Mouse (Mus musculus) megakaryocyte-erythroid progenitor cell, adult 5-6 weeks (primary cell): Measurements from ENCODE around the gene Alyref. TPM values are rescaled to one million over a fixed set of nuclear protein-coding genes. Genes with fewer than 3 reads are reported as not detected.

Source experiments
- ATAC-seq: replicated peaks from 2 replicates; pipeline ENCODE4 v1.8.0; 2016; ENCODE audit warnings: mild to moderate bottlenecking, inconsistent platforms; ENCODE audit not compliant: severe bottlenecking, poor library complexity, low FRiP score, low TSS enrichment
- total RNA-seq, 2 experiments: library from RNA; stranded (forward) in 1 of 2; stranded (reverse) in 1 of 2; fragments of 200-1000, 215-1000 nt in 1 of 2; fragments of >200 nt in 1 of 2; fragmentation: Nextera tagmentation in 1 of 2; gene quantifications; 2 replicates each; pipeline ENCODE4 v1.2.3; 2014 to 2017

Alyref gene
- total RNA-seq, 2 experiments from 2014 or later, result 157 to 208 TPM

DNA sequence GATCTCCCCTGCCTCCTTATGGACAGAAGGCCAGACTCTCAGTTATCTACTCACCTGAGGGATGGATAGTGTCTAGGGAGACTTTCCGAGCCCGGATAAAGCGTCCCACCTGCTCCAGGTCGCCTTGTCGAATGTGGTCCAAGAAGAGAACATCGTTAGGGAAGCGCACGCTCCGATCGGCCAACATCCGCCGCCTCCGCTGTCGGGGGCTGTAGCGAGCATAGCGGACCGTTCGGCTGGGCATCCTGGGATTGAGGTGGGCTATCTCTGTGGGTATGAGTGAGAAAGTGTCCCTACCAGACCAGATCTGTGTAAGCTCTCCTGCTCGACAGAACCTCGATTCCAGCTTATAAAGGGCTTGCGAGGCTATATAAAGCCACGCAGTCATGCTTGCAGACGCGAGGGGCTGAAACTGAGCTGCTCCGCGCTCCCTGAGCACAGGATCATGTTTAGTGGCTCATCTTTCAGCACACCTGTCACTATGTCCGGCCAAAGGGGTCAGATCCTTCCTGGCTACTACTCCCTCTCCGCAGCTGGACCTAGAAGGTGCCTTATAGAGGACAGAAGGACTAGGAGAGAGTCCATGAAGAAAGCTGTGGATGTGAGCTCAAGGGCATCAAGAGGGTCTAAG is 47.2 kb downstream of the Alyref start, which contains the start of gene Ppp1r27:
Gene Ppp1r27 (minus strand): TSS at position 323 of the 631 bp plus-strand sequence.
- no peak for ATAC-seq

DNA sequence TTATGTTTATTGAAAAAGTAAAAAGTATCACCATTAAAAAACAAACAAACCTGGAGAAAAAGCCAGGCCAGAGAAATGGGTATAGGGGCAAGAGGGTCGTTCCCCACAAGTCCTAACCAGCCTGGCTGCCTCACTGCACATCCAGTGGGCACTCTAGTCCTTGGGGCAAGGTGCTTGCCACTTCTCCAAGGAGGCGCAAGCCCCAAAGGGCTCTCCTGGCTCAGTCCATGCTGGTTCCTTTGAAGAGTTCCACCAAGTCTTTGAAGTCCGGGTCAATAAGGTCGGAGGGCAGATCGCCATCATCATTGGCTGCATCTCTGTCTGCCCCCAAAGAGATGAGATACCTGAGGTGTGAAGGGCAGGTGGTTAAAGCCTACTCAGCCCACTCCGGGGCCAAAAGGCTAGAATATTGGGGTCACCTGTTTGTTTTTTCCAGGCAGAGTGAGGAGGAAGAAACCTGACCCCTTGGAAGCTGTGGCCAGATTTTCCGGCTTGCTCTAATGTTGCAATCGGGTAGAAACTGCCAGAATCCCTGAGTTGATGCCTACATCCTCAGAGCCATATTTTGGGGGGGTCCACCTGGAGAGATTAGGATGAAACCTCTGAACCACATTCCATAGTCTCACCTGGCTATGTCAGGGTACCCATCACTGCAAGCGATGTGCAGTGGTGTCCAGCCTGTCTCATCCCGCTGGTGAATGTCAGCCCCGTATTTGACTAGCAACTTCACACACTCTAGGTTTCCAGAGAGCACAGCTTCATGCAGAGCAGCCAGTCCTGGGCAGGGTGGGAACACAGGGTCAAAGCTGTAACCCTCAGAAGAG is 48.0 kb downstream of the Alyref start:
- no peak for ATAC-seq

DNA sequence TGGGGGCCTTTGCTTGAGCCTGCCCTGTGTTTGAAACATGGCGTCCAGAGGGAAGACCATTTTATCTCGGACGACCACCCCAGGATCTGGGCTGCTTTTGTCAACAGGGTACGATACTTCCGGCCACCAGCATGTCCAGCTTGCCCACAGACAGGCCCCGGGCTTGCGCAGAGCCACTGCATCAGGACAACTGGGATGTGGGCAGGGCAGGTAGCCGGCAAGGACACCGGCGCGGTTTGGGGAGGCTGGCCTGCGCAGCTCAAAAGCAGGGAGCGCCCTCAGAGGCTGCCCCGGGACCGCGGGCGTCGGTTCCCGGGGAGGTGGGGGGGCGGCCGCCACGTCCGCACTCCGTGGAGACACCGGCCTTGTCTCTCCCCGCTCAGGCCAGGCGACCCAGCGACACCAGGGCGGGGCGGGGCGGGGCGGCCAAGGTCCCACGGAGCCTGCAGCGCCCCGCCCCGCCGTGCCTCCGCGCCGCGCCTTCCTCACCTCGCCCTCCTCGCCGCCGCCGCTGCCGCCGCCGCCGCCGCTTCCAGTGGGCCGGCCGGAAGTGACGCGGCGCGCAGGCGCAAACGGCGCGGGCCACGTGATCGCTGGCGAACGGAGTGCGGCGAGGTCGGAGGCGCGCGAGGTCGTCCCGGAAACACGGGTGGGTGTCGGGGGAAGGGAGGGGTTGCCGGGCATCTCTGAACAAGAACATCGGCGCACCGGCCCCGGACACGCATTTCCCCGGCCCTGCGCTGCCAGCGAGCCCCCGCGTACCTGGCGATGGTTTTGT is 48.8 kb downstream of the Alyref start, which contains the start of gene Mcrip1:
Gene Mcrip1 (minus strand): TSS at position 560 of the 778 bp plus-strand sequence.
- ATAC-seq, result peak; percentile 72

- no peak for ATAC-seq
These were observed 49.4 kb downstream of the Alyref start for GRCm38 (mm10) chr11:120548786-120549167.

GRCm38 (mm10) chr11:120548214-120548613 is 50.0 kb downstream of the Alyref start:
- ATAC-seq, result no peak

- ATAC-seq, result no peak; the same call in 1 of the 2 replicates
These were observed 50.7 kb downstream of the Alyref start for GRCm38 (mm10) chr11:120547469-120547868.

DNA sequence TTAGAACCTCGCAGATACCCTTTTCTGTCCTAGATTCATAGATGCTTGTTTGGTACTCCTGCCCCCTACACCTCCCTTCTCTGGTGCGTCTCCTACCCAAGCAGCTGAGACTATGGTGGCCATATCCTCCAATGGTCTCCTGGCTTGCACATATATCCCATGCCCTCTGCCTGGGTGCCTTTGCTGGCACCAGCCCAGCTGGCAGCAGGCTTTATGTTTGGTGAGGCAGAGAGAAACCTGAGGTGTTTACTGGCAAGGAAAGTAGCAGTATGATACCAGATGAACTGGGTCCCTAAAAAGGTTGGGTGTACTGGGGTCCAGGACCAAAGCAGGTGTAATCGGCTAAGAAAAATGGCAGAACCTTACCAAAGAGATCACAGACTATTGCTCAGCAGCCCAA is 52.2 kb downstream of the Alyref start:
- no peak for ATAC-seq

- ATAC-seq, result no peak
These were observed 55.8 kb downstream of the Alyref start for GRCm38 (mm10) chr11:120542376-120542775.

Other genes with a start within 250 kb of the Alyref start
Only the 30 nearest of the 35 such genes appear.
- gene Nploc4, start 160.7 kb downstream of the Alyref start, total RNA-seq (2014; fragmentation: Nextera tagmentation), result 59.3 and 65.2 TPM in 2 replicates
- 32.5 and 41.1 TPM in 2 replicates for gene Nploc4, start 160.7 kb downstream of the Alyref start, total RNA-seq (2017)
- not detected in 2 replicates for gene Tspan10, start 155.7 kb downstream of the Alyref start, total RNA-seq (2014; fragmentation: Nextera tagmentation)
- gene Tspan10, start 155.7 kb downstream of the Alyref start, total RNA-seq (2017), result not detected in 2 replicates
- gene Pde6g, start 144.9 kb downstream of the Alyref start, total RNA-seq (2014; fragmentation: Nextera tagmentation), result 0.37 TPM in 1 of 2 replicates, not detected in the other
- gene Pde6g, start 144.9 kb downstream of the Alyref start, total RNA-seq (2017), result 0.38 TPM in 1 of 2 replicates, not detected in the other
- gene Oxld1, start 140.3 kb downstream of the Alyref start, total RNA-seq (2014; fragmentation: Nextera tagmentation), result 8.0 and 20.5 TPM in 2 replicates
- 14.0 and 27.9 TPM in 2 replicates for gene Oxld1, start 140.3 kb downstream of the Alyref start, total RNA-seq (2017)
- 36.1 and 67.6 TPM in 2 replicates for gene Ccdc137, start 140.2 kb downstream of the Alyref start, total RNA-seq (2014; fragmentation: Nextera tagmentation)
- gene Ccdc137, start 140.2 kb downstream of the Alyref start, total RNA-seq (2017), result 70.0 and 99.8 TPM in 2 replicates
- gene Arl16, start 130.8 kb downstream of the Alyref start, total RNA-seq (2014; fragmentation: Nextera tagmentation), result 11.2 and 14.7 TPM in 2 replicates
- gene Arl16, start 130.8 kb downstream of the Alyref start, total RNA-seq (2017), result 8.8 and 21.9 TPM in 2 replicates
- 165 and 221 TPM in 2 replicates for gene Mrpl12, start 113.8 kb downstream of the Alyref start, total RNA-seq (2014; fragmentation: Nextera tagmentation)
- gene Mrpl12, start 113.8 kb downstream of the Alyref start, total RNA-seq (2017), result 151 and 192 TPM in 2 replicates
- 16.9 and 27.2 TPM in 2 replicates for gene Slc25a10, start 106.5 kb downstream of the Alyref start, total RNA-seq (2014; fragmentation: Nextera tagmentation)
- gene Slc25a10, start 106.5 kb downstream of the Alyref start, total RNA-seq (2017), result 17.6 and 18.8 TPM in 2 replicates
- not detected in 2 replicates for gene Gcgr, start 67.7 kb downstream of the Alyref start, total RNA-seq (2014; fragmentation: Nextera tagmentation)
- gene Gcgr, start 67.7 kb downstream of the Alyref start, total RNA-seq (2017), result not detected in 2 replicates
- 60.4 and 62.7 TPM in 2 replicates for gene Mcrip1, start 48.6 kb downstream of the Alyref start, total RNA-seq (2014; fragmentation: Nextera tagmentation)
- 18.5 and 18.8 TPM in 2 replicates for gene Mcrip1, start 48.6 kb downstream of the Alyref start, total RNA-seq (2017)
- not detected in 2 replicates for gene Ppp1r27, start 47.2 kb downstream of the Alyref start, total RNA-seq (2014; fragmentation: Nextera tagmentation)
- gene Ppp1r27, start 47.2 kb downstream of the Alyref start, total RNA-seq (2017), result not detected in 2 replicates
- 236 and 270 TPM in 2 replicates for gene P4hb, start 25.1 kb downstream of the Alyref start, total RNA-seq (2014; fragmentation: Nextera tagmentation)
- 334 and 373 TPM in 2 replicates for gene P4hb, start 25.1 kb downstream of the Alyref start, total RNA-seq (2017)
- gene Arhgdia, start 16.7 kb downstream of the Alyref start, total RNA-seq (2014; fragmentation: Nextera tagmentation), result 248 and 334 TPM in 2 replicates
- gene Arhgdia, start 16.7 kb downstream of the Alyref start, total RNA-seq (2017), result 96.3 and 154 TPM in 2 replicates
- gene Anapc11, start 56 bp upstream of the Alyref start, total RNA-seq (2014; fragmentation: Nextera tagmentation), result 84.0 and 110 TPM in 2 replicates
- gene Anapc11, start 56 bp upstream of the Alyref start, total RNA-seq (2017), result 21.9 and 27.6 TPM in 2 replicates
- 3.3 TPM in 1 of 2 replicates, not detected in the other for gene Npb, start 10.1 kb upstream of the Alyref start, total RNA-seq (2014; fragmentation: Nextera tagmentation)
- gene Npb, start 10.1 kb upstream of the Alyref start, total RNA-seq (2017), result not detected in 2 replicates
- 74.6 and 87.3 TPM in 2 replicates for gene Pcyt2, start 19.6 kb upstream of the Alyref start, total RNA-seq (2014; fragmentation: Nextera tagmentation)
- 28.5 and 29.6 TPM in 2 replicates for gene Pcyt2, start 19.6 kb upstream of the Alyref start, total RNA-seq (2017)
- 62.8 and 79.3 TPM in 2 replicates for gene Sirt7, start 26.9 kb upstream of the Alyref start, total RNA-seq (2014; fragmentation: Nextera tagmentation)
- gene Sirt7, start 26.9 kb upstream of the Alyref start, total RNA-seq (2017), result 39.8 and 48.3 TPM in 2 replicates
- 26.0 and 31.6 TPM in 2 replicates for gene Mafg, start 35.2 kb upstream of the Alyref start, total RNA-seq (2014; fragmentation: Nextera tagmentation)
- 11.7 and 12.2 TPM in 2 replicates for gene Mafg, start 35.2 kb upstream of the Alyref start, total RNA-seq (2017)
- gene Pycr1, start 45.4 kb upstream of the Alyref start, total RNA-seq (2014; fragmentation: Nextera tagmentation), result 0.13 and 1.1 TPM in 2 replicates
- 1.5 TPM in 1 of 2 replicates, not detected in the other for gene Pycr1, start 45.4 kb upstream of the Alyref start, total RNA-seq (2017)
- gene Myadml2, start 49.8 kb upstream of the Alyref start, total RNA-seq (2014; fragmentation: Nextera tagmentation), result 6.3 TPM in 1 of 2 replicates, not detected in the other
- gene Myadml2, start 49.8 kb upstream of the Alyref start, total RNA-seq (2017), result not detected in 2 replicates
- gene Notum, start 62.8 kb upstream of the Alyref start, total RNA-seq (2014; fragmentation: Nextera tagmentation), result not detected in 2 replicates
- gene Notum, start 62.8 kb upstream of the Alyref start, total RNA-seq (2017), result not detected in 2 replicates
- 79.5 and 108 TPM in 2 replicates for gene Aspscr1, start 74.6 kb upstream of the Alyref start, total RNA-seq (2014; fragmentation: Nextera tagmentation)
- 15.5 and 52.7 TPM in 2 replicates for gene Aspscr1, start 74.6 kb upstream of the Alyref start, total RNA-seq (2017)
- 132 and 157 TPM in 2 replicates for gene Cenpx, start 115.4 kb upstream of the Alyref start, total RNA-seq (2014; fragmentation: Nextera tagmentation)
- gene Cenpx, start 115.4 kb upstream of the Alyref start, total RNA-seq (2017), result 95.0 and 99.4 TPM in 2 replicates
- gene Lrrc45, start 115.6 kb upstream of the Alyref start, total RNA-seq (2014; fragmentation: Nextera tagmentation), result 25.3 and 34.4 TPM in 2 replicates
- 37.0 and 38.1 TPM in 2 replicates for gene Lrrc45, start 115.6 kb upstream of the Alyref start, total RNA-seq (2017)
- 1.6 and 2.9 TPM in 2 replicates for gene Rac3, start 123.1 kb upstream of the Alyref start, total RNA-seq (2014; fragmentation: Nextera tagmentation)
- gene Rac3, start 123.1 kb upstream of the Alyref start, total RNA-seq (2017), result not detected in 2 replicates
- 12.7 and 14.9 TPM in 2 replicates for gene Dcxr, start 128.9 kb upstream of the Alyref start, total RNA-seq (2014; fragmentation: Nextera tagmentation)
- 6.2 and 10.2 TPM in 2 replicates for gene Dcxr, start 128.9 kb upstream of the Alyref start, total RNA-seq (2017)
- not detected in 2 replicates for gene Cbr2, start 133.7 kb upstream of the Alyref start, total RNA-seq (2014; fragmentation: Nextera tagmentation)
- not detected in 2 replicates for gene Cbr2, start 133.7 kb upstream of the Alyref start, total RNA-seq (2017)
- gene Hmga1b, start 164.4 kb upstream of the Alyref start, total RNA-seq (2014; fragmentation: Nextera tagmentation), result 2.5 and 12.0 TPM in 2 replicates
- gene Hmga1b, start 164.4 kb upstream of the Alyref start, total RNA-seq (2017), result 8.7 and 10.9 TPM in 2 replicates
- gene Rfng, start 185.8 kb upstream of the Alyref start, total RNA-seq (2014; fragmentation: Nextera tagmentation), result 43.1 and 47.2 TPM in 2 replicates
- gene Rfng, start 185.8 kb upstream of the Alyref start, total RNA-seq (2017), result 4.8 and 9.5 TPM in 2 replicates
- gene Gps1, start 185.9 kb upstream of the Alyref start, total RNA-seq (2014; fragmentation: Nextera tagmentation), result 107 TPM in 2 replicates
- 103 and 119 TPM in 2 replicates for gene Gps1, start 185.9 kb upstream of the Alyref start, total RNA-seq (2017)